Mouse (Mus musculus) G1E (cell line): ENCODE results near the gene Tpp1. TPM values are rescaled to one million over a fixed set of nuclear protein-coding genes. Genes with fewer than 3 reads are reported as not detected.

Experiments used
- ATAC-seq: 2 replicates; pipeline ENCODE4 v1.8.0; 2016; ENCODE audit warnings: mild to moderate bottlenecking; ENCODE audit not compliant: insufficient number of reproducible peaks, poor library complexity, low FRiP score, severe bottlenecking; ENCODE audit errors: extremely low read depth
- DNase-seq: peaks from one replicate; pipeline ENCODE4 v3.0.0; 2012; ENCODE audit warnings: low spot score
- H3K27me3 ChIP-seq: 2 replicates; pipeline ENCODE4 v1.6.1; 2012; ENCODE audit warnings: mild to moderate bottlenecking, low read length, inconsistent platforms; ENCODE audit not compliant: insufficient read depth
- H3K36me3 ChIP-seq: replicated peaks from 2 replicates; pipeline ENCODE3; 2012; ENCODE audit warnings: mild to moderate bottlenecking, inconsistent platforms
- H3K4me1 ChIP-seq: 2 replicates; pipeline ENCODE4 v1.6.1; 2012; ENCODE audit warnings: low read depth, low read length, inconsistent platforms, mixed read lengths; ENCODE audit not compliant: insufficient read depth
- H3K4me3 ChIP-seq: 2 replicates; pipeline ENCODE4 v1.5.1; 2012; ENCODE audit warnings: low read depth, mild to moderate bottlenecking, inconsistent platforms, low read length, moderate library complexity, mixed read lengths
- H3K9me3 ChIP-seq: replicated peaks from 2 replicates; pipeline ENCODE4 v1.6.1; 2012; ENCODE audit warnings: inconsistent platforms
- CTCF ChIP-seq: IDR thresholded peaks from 2 replicates; pipeline ENCODE4 v1.5.1; 2012; ENCODE audit warnings: low read depth, low read length, inconsistent platforms, mixed read lengths
- GATA1 ChIP-seq: IDR thresholded peaks from 2 replicates; pipeline ENCODE4 v1.6.1; 2012; ENCODE audit warnings: borderline replicate concordance, low read length, inconsistent platforms, mixed read lengths
- GATA2 ChIP-seq: IDR thresholded peaks from 2 replicates; pipeline ENCODE4 v1.6.1; 2012; ENCODE audit warnings: low read depth, low read length, inconsistent platforms, borderline replicate concordance
- POLR2AphosphoS5 ChIP-seq: IDR thresholded peaks from 2 replicates; pipeline ENCODE4 v1.6.1; 2012; ENCODE audit warnings: low read depth, low read length, inconsistent platforms; ENCODE audit not compliant: insufficient replicate concordance
- TAL1 ChIP-seq: conservative IDR thresholded peaks from 2 replicates; pipeline ENCODE4 v1.6.1; 2012; ENCODE audit warnings: low read depth, low read length, inconsistent platforms, mixed read lengths
- polyA plus RNA-seq: library from polyadenylated mRNA; stranded (reverse); fragments of >175 nt; gene quantifications from 2 replicates; pipeline ENCODE4 v1.2.3, GENCODE M21; 2012
- total RNA-seq, 2 experiments: library from RNA; stranded (forward) in 1 of 2; stranded (reverse) in 1 of 2; fragments of 200-1000 nt in 1 of 2; fragments of >200 nt in 1 of 2; fragmentation: Nextera tagmentation in 1 of 2; gene quantifications; 2 replicates each; pipeline ENCODE4 v1.2.3; 2014 to 2017

Tpp1 gene
- total and polyA plus RNA-seq, 3 experiments = 48.8 to 157 (median 72.9) TPM

DNA sequence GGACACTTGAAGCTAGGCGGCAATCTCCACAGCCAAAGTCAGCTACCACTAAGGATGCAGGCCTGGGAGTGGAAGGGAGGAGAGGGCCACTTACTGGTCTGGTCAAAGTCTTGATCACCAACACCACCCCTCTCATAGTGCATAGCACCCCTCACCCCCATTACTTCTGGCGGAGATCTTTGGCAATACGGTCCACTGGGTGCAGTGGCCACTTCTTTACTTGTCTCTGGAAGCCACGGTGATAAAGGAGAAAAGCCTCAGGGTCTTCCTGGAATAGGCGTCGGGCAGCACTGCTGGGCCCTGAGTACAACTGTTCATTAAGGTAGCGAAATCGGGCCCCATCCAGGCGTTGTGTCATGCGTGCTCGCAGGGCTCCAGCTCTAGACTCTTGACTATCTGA lies 18.2 kb downstream of the Tpp1 start:
- TF ChIP-seq POLR2AphosphoS5 (no peak), CTCF (no peak), GATA1 (no peak), TAL1 (no peak), GATA2 (no peak)
- Histone ChIP-seq H3K4me1 (peaks cover 47% of the 10 kb centered on the region), H3K27me3 (no peaks in the 10 kb centered on the region), H3K36me3 (peaks cover 67% of the 10 kb centered on the region), H3K4me3 (no peak overlapping the region; the same call in 1 of the 2 replicates), H3K9me3 (no peaks in the 10 kb centered on the region)
- ATAC-seq (no peak), DNase-seq (no peak)

DNA sequence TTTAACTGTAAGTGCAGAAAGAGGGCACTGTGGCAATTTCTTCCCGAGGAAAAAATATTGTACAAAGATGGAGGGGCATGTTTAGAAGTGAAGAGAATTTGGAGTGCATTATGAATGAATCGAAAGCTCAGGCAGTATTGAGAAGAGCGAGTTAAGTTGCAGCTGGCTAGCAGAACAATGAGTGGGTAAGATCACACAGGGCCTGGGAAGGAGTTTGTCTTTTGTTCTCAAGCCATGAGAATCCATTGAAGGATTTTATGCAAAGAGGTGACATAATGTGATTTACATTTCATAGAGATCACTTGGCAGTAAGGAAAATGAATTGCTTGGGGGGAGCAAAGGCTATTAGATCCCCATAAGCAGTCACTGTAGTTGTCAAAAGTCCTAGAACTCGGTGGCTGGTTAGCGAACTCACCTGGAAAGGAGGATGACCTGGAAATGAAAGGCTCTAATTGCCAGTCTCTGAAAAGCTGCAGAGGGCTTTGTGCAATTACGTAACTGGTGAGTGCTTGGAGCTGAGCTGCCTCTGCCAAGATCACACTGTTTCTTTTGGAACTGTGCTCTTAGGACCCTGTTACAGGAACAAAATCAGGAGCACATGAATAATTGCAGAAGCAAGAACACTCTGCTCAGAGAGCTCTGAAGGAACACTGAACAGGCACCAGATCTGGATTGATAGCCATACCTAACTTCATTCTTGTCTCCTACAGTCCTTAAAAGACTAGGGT lies 23.2 kb downstream of the Tpp1 start:
- Histone ChIP-seq H3K9me3 (no peaks in the 10 kb centered on the region), H3K4me1 (peaks cover 14% of the 10 kb centered on the region), H3K4me3 (no peak overlapping the region), H3K36me3 (peaks cover 75% of the 10 kb centered on the region), H3K27me3 (no peaks in the 10 kb centered on the region)
- no peak for DNase-seq
- ATAC-seq = no peak
- TF ChIP-seq TAL1 = no peak
- TF ChIP-seq POLR2AphosphoS5 = no peak
- TF ChIP-seq CTCF = no peak
- no peak for TF ChIP-seq GATA1
- TF ChIP-seq GATA2 = no peak

DNA sequence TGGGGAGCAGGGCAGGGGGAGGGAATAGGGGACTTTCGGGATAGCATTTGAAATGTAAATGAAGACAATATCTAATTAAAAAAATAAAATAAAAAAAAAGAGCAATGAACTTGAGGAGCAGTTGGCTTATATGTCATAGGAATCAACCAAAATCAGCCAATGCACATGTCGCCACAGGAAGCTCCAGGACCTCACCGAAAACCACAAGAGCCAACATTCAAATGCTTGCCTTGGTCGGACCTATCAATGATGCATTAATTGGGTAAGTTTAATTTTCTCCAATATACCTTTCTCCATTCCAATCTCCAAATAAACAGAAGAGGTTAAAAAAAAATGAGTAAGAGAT lies 25.1 kb downstream of the Tpp1 start:
- TF ChIP-seq GATA2 = no peak
- TF ChIP-seq TAL1 = no peak
- TF ChIP-seq POLR2AphosphoS5 = no peak
- no peak for TF ChIP-seq CTCF
- no peak for TF ChIP-seq GATA1
- Histone ChIP-seq H3K36me3 (peaks cover 55% of the 10 kb centered on the region), H3K9me3 (no peaks in the 10 kb centered on the region), H3K27me3 (no peaks in the 10 kb centered on the region), H3K4me3 (no peak overlapping the region), H3K4me1 (peaks cover 3% of the 10 kb centered on the region; the same call in 1 of the 2 replicates)
- ATAC-seq (no peak), DNase-seq (no peak)

DNA sequence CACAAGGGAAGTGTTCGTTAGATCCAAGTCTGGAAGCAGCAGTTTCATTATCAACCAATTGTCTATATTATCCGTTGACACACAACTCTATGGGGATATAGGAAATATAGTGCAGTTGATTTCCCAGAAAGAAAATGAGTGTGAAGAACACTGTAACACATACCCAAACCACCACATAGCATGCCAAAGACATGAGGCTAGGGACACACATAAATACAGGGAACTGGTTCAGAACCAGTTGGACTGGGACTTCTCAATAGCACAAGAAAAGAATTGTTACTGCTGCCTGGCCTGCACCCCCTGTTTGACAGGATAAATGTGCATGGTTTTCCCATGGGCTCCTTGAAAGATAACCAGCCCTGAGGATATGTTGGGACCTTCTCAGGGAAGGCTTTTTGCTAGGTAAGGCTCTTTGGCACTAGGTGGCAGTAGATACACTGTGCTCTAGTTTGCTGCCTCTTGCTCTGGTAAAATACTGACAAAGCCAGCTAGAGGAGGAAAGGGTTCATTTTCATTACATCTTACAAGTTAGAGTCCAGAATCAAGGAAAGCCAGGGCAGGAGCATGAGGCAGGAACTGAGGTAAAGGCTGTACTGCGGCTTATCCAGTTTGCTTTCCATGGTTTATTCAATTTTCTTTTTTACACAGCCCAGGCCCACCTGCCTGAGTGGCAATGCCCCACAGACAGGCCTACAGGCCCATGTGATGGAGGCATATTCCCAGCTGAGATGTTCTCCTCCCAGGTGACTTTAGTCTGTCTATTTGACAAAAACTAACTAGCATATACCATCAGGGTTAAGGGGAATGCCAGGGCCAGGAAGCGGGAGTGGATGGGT lies 25.7 kb downstream of the Tpp1 start:
- TF ChIP-seq GATA1 (no peak), CTCF (peak; percentile 38; the same call in 1 of the 2 replicates)
- Histone ChIP-seq H3K4me3 (no peak overlapping the region), H3K4me1 (peaks cover 3% of the 10 kb centered on the region; the same call in 1 of the 2 replicates), H3K36me3 (peaks cover 50% of the 10 kb centered on the region), H3K9me3 (no peaks in the 10 kb centered on the region), H3K27me3 (no peaks in the 10 kb centered on the region)
- ATAC-seq = peak; percentile 81
- DNase-seq = peak; percentile 45

DNA sequence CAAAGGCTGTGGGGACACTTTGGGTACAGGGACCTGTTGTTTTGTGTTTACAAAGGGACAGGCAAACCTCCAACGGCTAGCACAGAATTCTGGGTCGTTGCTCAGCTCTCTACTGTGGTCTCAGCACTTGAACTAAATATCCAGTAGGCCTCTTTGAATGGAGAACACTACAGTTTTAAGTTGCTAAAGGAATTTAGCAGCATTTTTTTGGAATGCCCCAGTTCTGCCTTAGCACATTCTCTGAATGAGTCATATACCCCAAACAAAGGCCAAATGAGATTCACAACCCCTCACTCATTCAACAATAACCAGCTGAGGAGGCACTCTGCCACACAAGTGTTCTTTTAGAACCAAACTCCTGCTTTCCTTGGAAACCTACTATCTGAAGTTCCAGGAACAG lies 30.1 kb downstream of the Tpp1 start:
- Histone ChIP-seq H3K36me3 (peaks cover 22% of the 10 kb centered on the region), H3K4me1 (peaks cover 3% of the 10 kb centered on the region; the same call in 1 of the 2 replicates), H3K9me3 (no peaks in the 10 kb centered on the region), H3K27me3 (no peaks in the 10 kb centered on the region), H3K4me3 (no peak overlapping the region)
- DNase-seq (no peak), ATAC-seq (no peak)
- TF ChIP-seq GATA1 (no peak), GATA2 (no peak), POLR2AphosphoS5 (no peak), CTCF (no peak), TAL1 (no peak)

DNA sequence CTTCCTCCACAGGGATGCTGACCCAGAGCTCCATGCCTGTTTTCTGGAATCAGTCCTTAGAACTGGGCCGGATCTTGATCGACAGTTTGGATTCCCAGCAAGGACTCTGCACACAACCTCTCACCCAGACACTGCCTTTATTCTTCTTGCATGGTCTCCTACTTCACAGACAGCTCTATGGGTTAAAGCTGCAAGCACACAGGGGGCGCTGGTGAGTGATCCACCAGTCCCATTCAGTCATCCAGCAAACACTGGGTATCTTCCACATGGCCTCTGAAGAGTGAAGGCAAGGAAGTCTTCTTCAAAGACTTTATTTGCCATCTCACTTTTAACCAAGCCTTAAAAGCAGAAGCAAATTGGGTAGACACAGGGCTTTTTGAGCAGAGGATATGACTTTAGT lies 36.7 kb downstream of the Tpp1 start:
- no peak for DNase-seq
- H3K27me3 ChIP-seq = peaks cover 4% of the 10 kb centered on the region; the same call in 1 of the 2 replicates
- ATAC-seq = no peak

More for the DNA sequence above, 36.7 kb downstream of the Tpp1 start:
- peaks cover 4% of the 10 kb centered on the region for H3K36me3 ChIP-seq
- no peak overlapping the region for H3K4me3 ChIP-seq
- H3K4me1 ChIP-seq = no peaks in the 10 kb centered on the region
- no peak for TF ChIP-seq GATA1
- TF ChIP-seq GATA2 = no peak
- TF ChIP-seq TAL1 = no peak
- no peak for TF ChIP-seq POLR2AphosphoS5
- TF ChIP-seq CTCF = no peak
- H3K9me3 ChIP-seq = no peaks in the 10 kb centered on the region
